Mouse (Mus musculus): ENCODE data around the gene Skap2. TPM values are rescaled to one million over a fixed set of nuclear protein-coding genes. Genes with fewer than 3 reads are reported as not detected.

Gene Skap2
- polyA plus RNA-seq, 1 experiment from 2014 or later = 36.9 TPM

GRCm38 (mm10) chr6:51809164-51809824, 203.1 kb downstream of the Skap2 start:
- WGBS = 82% methylated on average over 12 of the region's 12 CpGs
- Histone ChIP-seq H3K4me1 (replicated peaks; ENCODE audit: control insufficient read depth, insufficient read depth, low read length) (no peaks in the 10 kb centered on the region), H3K4me3 (ENCODE audit: low read depth, low read length) (no peak overlapping the region), H3K9ac (ENCODE audit: low read length) (no peak overlapping the region), H3K36me3 (ENCODE audit: control insufficient read depth, insufficient read depth, low read length) (no peaks in the 10 kb centered on the region), H3K27me3 (replicated peaks; ENCODE audit: control insufficient read depth, insufficient read depth, low read length) (no peaks in the 10 kb centered on the region), H3K4me2 (ENCODE audit: low read length) (no peak overlapping the region), H3K9me3 (ENCODE audit: control insufficient read depth, low read length) (no peaks in the 10 kb centered on the region), H3K27ac (ENCODE audit: low read depth) (no peak overlapping the region)
- ATAC-seq (replicated peaks; ENCODE audit: low FRiP score, low TSS enrichment, low read depth) (no peak), DNase-seq (ENCODE audit: low spot score) (no peak)

GRCm38 (mm10) chr6:51808011-51808410, 204.3 kb downstream of the Skap2 start:
- Histone ChIP-seq H3K27ac (ENCODE audit: low read depth) (no peak overlapping the region), H3K9ac (ENCODE audit: low read length) (no peak overlapping the region), H3K36me3 (ENCODE audit: control insufficient read depth, insufficient read depth, low read length) (no peaks in the 10 kb centered on the region), H3K9me3 (ENCODE audit: control insufficient read depth, low read length) (no peaks in the 10 kb centered on the region), H3K4me3 (ENCODE audit: low read depth, low read length) (no peak overlapping the region), H3K27me3 (replicated peaks; ENCODE audit: control insufficient read depth, insufficient read depth, low read length) (no peaks in the 10 kb centered on the region), H3K4me2 (ENCODE audit: low read length) (no peak overlapping the region), H3K4me1 (replicated peaks; ENCODE audit: control insufficient read depth, insufficient read depth, low read length) (no peaks in the 10 kb centered on the region)
- 69% methylated on average over 6 of the region's 6 CpGs for WGBS
- no peak for ATAC-seq (replicated peaks; ENCODE audit: low FRiP score, low TSS enrichment, low read depth)
- no peak for DNase-seq (ENCODE audit: low spot score)

Other genes starting within 250 kb of the Skap2 start
- 1.2 and 1.4 TPM in 2 replicates for gene Hoxa1, start 145.8 kb upstream of the Skap2 start, polyA plus RNA-seq (2014; fragmentation: Nextera tagmentation; extraction: Ambion mirVana)
- gene Hoxa2, start 152.3 kb upstream of the Skap2 start, polyA plus RNA-seq (2014; fragmentation: Nextera tagmentation; extraction: Ambion mirVana) = 10.1 and 10.8 TPM in 2 replicates
- 2.5 and 2.8 TPM in 2 replicates for gene 5730596B20Rik, start 164.9 kb upstream of the Skap2 start, polyA plus RNA-seq (2014; fragmentation: Nextera tagmentation; extraction: Ambion mirVana)
- gene Hoxa4, start 179.2 kb upstream of the Skap2 start, polyA plus RNA-seq (2014; fragmentation: Nextera tagmentation; extraction: Ambion mirVana) = 7.5 and 7.7 TPM in 2 replicates
- 30.1 and 34.1 TPM in 2 replicates for gene Hoxa5, start 192.0 kb upstream of the Skap2 start, polyA plus RNA-seq (2014; fragmentation: Nextera tagmentation; extraction: Ambion mirVana)
- gene Hoxa6, start 196.2 kb upstream of the Skap2 start, polyA plus RNA-seq (2014; fragmentation: Nextera tagmentation; extraction: Ambion mirVana) = 2.5 and 3.9 TPM in 2 replicates
- gene Hoxa3, start 200.8 kb upstream of the Skap2 start, polyA plus RNA-seq (2014; fragmentation: Nextera tagmentation; extraction: Ambion mirVana) = 9.2 and 9.7 TPM in 2 replicates
- gene Gm28308, start 200.8 kb upstream of the Skap2 start, polyA plus RNA-seq (2014; fragmentation: Nextera tagmentation; extraction: Ambion mirVana) = not detected in 2 replicates
- gene Hoxa7, start 209.3 kb upstream of the Skap2 start, polyA plus RNA-seq (2014; fragmentation: Nextera tagmentation; extraction: Ambion mirVana) = 9.2 and 10.1 TPM in 2 replicates
- gene Hoxa9, start 218.5 kb upstream of the Skap2 start, polyA plus RNA-seq (2014; fragmentation: Nextera tagmentation; extraction: Ambion mirVana) = 4.2 and 7.1 TPM in 2 replicates
- 15.6 and 20.4 TPM in 2 replicates for gene Hoxa10, start 228.3 kb upstream of the Skap2 start, polyA plus RNA-seq (2014; fragmentation: Nextera tagmentation; extraction: Ambion mirVana)
- gene Hoxa11, start 233.3 kb upstream of the Skap2 start, polyA plus RNA-seq (2014; fragmentation: Nextera tagmentation; extraction: Ambion mirVana) = 2.0 and 2.6 TPM in 2 replicates
- 0.35 and 0.39 TPM in 2 replicates for gene Hoxa13, start 248.3 kb upstream of the Skap2 start, polyA plus RNA-seq (2014; fragmentation: Nextera tagmentation; extraction: Ambion mirVana)

All from intestine, embryonic 14.5 days (tissue).